Mouse (Mus musculus) cortical plate, adult 2 months (tissue): Measurements from ENCODE around the gene Anks1b.

Source experiments
- CTCF ChIP-seq: fragments of 200-500 bp; IDR thresholded peaks from 2 replicates; pipeline ENCODE4 v1.5.1; 2011; ENCODE audit warnings: mild to moderate bottlenecking, control low read depth, low read length; ENCODE audit not compliant: insufficient read depth; ENCODE audit errors: extremely low read depth
- POLR2A ChIP-seq: fragments of 200-500 bp; IDR thresholded peaks from 2 replicates; pipeline ENCODE4 v1.6.1; 2011; ENCODE audit warnings: mild to moderate bottlenecking, low read length, control low read depth; ENCODE audit not compliant: insufficient read depth; ENCODE audit errors: extremely low read depth

DNA sequence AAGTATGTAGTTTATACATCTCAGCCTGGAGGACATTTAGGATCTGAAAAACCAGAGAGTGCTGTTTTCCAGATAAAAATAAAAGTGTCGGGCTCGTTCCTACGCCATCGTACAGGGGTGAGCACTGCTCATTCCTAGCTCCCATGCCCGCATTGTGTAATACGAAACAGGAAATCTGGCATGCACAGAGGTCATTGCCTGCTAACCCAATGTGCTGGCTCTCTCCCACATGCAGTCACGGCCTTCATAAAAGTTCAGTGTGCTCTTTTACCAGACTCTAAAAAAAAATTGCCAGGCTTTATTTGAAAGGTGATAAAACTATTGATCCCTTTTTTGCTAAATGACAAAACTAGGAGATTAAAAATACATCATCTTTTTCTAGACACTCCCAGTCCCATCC lies 689.6 kb downstream of the Anks1b start:
- TF ChIP-seq CTCF: no peak
- TF ChIP-seq POLR2A: no peak
